ENCODE assay signal across 8 mouse cellular contexts in the genomic region with DNA sequence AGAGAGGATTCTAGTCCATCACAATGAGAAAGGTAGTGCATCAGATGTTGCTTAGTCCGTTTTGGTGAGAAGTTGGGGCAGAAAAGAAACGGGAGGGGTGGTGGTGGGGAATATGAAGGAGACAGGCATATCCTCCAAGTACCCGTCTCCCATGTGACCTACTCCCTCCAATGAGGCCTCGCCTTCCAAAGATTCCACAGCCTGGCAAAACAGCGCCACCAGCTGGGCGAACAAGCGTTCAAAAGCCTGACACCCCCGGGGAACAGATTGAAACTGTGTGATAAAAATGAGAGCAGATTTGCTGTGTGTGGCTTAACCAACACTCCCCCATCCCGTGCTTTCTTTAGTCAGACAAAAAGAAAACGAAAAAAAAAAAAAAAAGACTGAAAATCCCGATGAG. TPM values are rescaled to one million over a fixed set of nuclear protein-coding genes. Genes with fewer than 3 reads are reported as not detected.
DNase-seq lines count a peak whose midpoint lies in the region; ATAC-seq and TF ChIP-seq lines count a peak whose summit lies in the region.

No protein-coding gene starts in this region.

- no peaks in the 10 kb centered on the region for H3K27me3 ChIP-seq in forebrain, embryonic 10.5 days (ENCODE audit: poor library complexity, severe bottlenecking)
- H3K27me3 ChIP-seq in forebrain, embryonic 15.5 days = no peaks in the 10 kb centered on the region
- H3K27me3 ChIP-seq in heart, embryonic 14.5 days (ENCODE audit: control insufficient read depth, insufficient read depth, low read length) = no peaks in the 10 kb centered on the region
- no peaks in the 10 kb centered on the region for H3K27me3 ChIP-seq in liver, postnatal 0 days (ENCODE audit: insufficient read depth, low read length)
- H3K27me3 ChIP-seq in testis, adult 2 months (ENCODE audit: control insufficient read depth, insufficient read depth, low read length) = no peaks in the 10 kb centered on the region
- no peaks in the 10 kb centered on the region for H3K27me3 ChIP-seq in hindbrain, embryonic 10.5 days (ENCODE audit: insufficient read depth, poor library complexity, severe bottlenecking)

- no peak overlapping the region for H3K9ac ChIP-seq in forebrain, embryonic 15.5 days (replicated peaks)
- H3K9ac ChIP-seq in heart, embryonic 14.5 days (ENCODE audit: low read length) = peak overlapping the region; percentile 52; the same call in 1 of the 2 replicates
- H3K9ac ChIP-seq in liver, postnatal 0 days (replicated peaks) = no peak overlapping the region

- TF ChIP-seq EP300 in liver, postnatal 0 days (IDR thresholded peaks at IDR 0.05; ENCODE audit: low read depth) = no peak

- no peak for ATAC-seq in forebrain, embryonic 15.5 days (replicated peaks)
- ATAC-seq in heart, embryonic 14.5 days (ENCODE audit: insufficient number of reproducible peaks, insufficient read depth, low FRiP score, low read depth) = no peak
- peak; percentile 51; the same call in 1 of the 2 replicates for ATAC-seq in liver, postnatal 0 days

- no peak for TF ChIP-seq POLR2A in testis, adult 2 months (IDR thresholded peaks at IDR 0.05; ENCODE audit: control insufficient read depth, low read depth, low read length)

- no peak overlapping the region for H3K4me2 ChIP-seq in forebrain, embryonic 15.5 days (replicated peaks)
- H3K4me2 ChIP-seq in heart, embryonic 14.5 days (ENCODE audit: low read length) = no peak overlapping the region
- no peak overlapping the region for H3K4me2 ChIP-seq in liver, postnatal 0 days (ENCODE audit: low read depth, low read length)

- no peak overlapping the region for H3K4me3 ChIP-seq in forebrain, embryonic 10.5 days
- no peak overlapping the region for H3K4me3 ChIP-seq in forebrain, embryonic 15.5 days
- H3K4me3 ChIP-seq in heart, embryonic 14.5 days (ENCODE audit: control insufficient read depth in 1 of 2, insufficient read depth in 1 of 2, low read depth in 1 of 2, low read length in 2 of 2) = no peak overlapping the region
- no peak overlapping the region for H3K4me3 ChIP-seq in liver, postnatal 0 days (ENCODE audit: low read depth, low read length)
- no peak overlapping the region for H3K4me3 ChIP-seq in testis, adult 2 months (ENCODE audit: control insufficient read depth, low read depth, low read length)
- no peak overlapping the region for H3K4me3 ChIP-seq in hindbrain, embryonic 10.5 days

- H3K27ac ChIP-seq in forebrain, embryonic 10.5 days = 0 out of 2 replicates have a peak overlapping the region, but pooled peaks have one; percentile 35
- H3K27ac ChIP-seq in forebrain, embryonic 15.5 days (replicated peaks) = no peak overlapping the region
- H3K27ac ChIP-seq in heart, embryonic 14.5 days (replicated peaks in 1 of 2; ENCODE audit: control insufficient read depth in 1 of 2, insufficient read depth in 1 of 2, low read depth in 2 of 2, low read length in 2 of 2) = peak overlapping the region; percentile 89 to 94
- H3K27ac ChIP-seq in liver, postnatal 0 days (ENCODE audit: low read depth) = no peak overlapping the region
- no peak overlapping the region for H3K27ac ChIP-seq in testis, adult 2 months (ENCODE audit: control insufficient read depth, insufficient read depth, low read depth, low read length)
- no peak overlapping the region for H3K27ac ChIP-seq in hindbrain, embryonic 10.5 days

- TF ChIP-seq CTCF in liver, postnatal 0 days (IDR thresholded peaks at IDR 0.05; ENCODE audit: low read depth) = peak; percentile 66
- TF ChIP-seq CTCF in testis, adult 2 months (IDR thresholded peaks at IDR 0.05; ENCODE audit: control insufficient read depth, insufficient read depth, insufficient replicate concordance, low read depth, low read length) = peak; percentile 68; the same call in 1 of the 2 replicates

- H3K36me3 ChIP-seq in forebrain, embryonic 10.5 days (replicated peaks) = no peaks in the 10 kb centered on the region
- H3K36me3 ChIP-seq in forebrain, embryonic 15.5 days = no peaks in the 10 kb centered on the region
- H3K36me3 ChIP-seq in heart, embryonic 14.5 days (ENCODE audit: control insufficient read depth, insufficient read depth, low read length) = no peaks in the 10 kb centered on the region
- no peaks in the 10 kb centered on the region for H3K36me3 ChIP-seq in liver, postnatal 0 days (replicated peaks; ENCODE audit: insufficient read depth, low read length)
- H3K36me3 ChIP-seq in testis, adult 2 months (ENCODE audit: control insufficient read depth, insufficient read depth, low read length) = no peaks in the 10 kb centered on the region
- no peaks in the 10 kb centered on the region for H3K36me3 ChIP-seq in hindbrain, embryonic 10.5 days

- no peak for DNase-seq in forebrain, embryonic 10.5 days (ENCODE audit: extremely low spot score, low spot score)
- peak; percentile 9 for DNase-seq in thymus, postnatal 25 days
- no peak for DNase-seq in thymus, postnatal 14 days
- DNase-seq in liver, postnatal 0 days = peak; percentile 76
- DNase-seq in hindbrain, embryonic 10.5 days (ENCODE audit: low spot score) = no peak

- 82% methylated on average over 11 of the region's 11 CpGs for WGBS in forebrain, embryonic 10.5 days
- 80% methylated on average over 11 of the region's 11 CpGs for WGBS in forebrain, embryonic 15.5 days
- 58% methylated on average over 11 of the region's 11 CpGs for WGBS in heart, embryonic 14.5 days
- WGBS in liver, postnatal 0 days (ENCODE audit: insufficient replicate concordance) = 60% methylated on average over 11 of the region's 11 CpGs
- WGBS in hindbrain, embryonic 10.5 days = 79% methylated on average over 11 of the region's 11 CpGs

- peaks cover 27% of the 10 kb centered on the region for H3K4me1 ChIP-seq in forebrain, embryonic 10.5 days
- no peaks in the 10 kb centered on the region for H3K4me1 ChIP-seq in forebrain, embryonic 15.5 days
- H3K4me1 ChIP-seq in heart, embryonic 14.5 days (ENCODE audit: control insufficient read depth in 2 of 2, insufficient read depth in 2 of 2, low read length in 2 of 2) = peaks cover 38 to 83% of the 10 kb centered on the region in 2 experiments
- no peaks in the 10 kb centered on the region for H3K4me1 ChIP-seq in liver, postnatal 0 days (ENCODE audit: insufficient read depth)
- peaks cover 2% of the 10 kb centered on the region for H3K4me1 ChIP-seq in testis, adult 2 months (ENCODE audit: control insufficient read depth, insufficient read depth, low read length)
- H3K4me1 ChIP-seq in hindbrain, embryonic 10.5 days (replicated peaks) = peaks cover 16% of the 10 kb centered on the region

- H3K9me3 ChIP-seq in forebrain, embryonic 10.5 days = no peaks in the 10 kb centered on the region
- H3K9me3 ChIP-seq in forebrain, embryonic 15.5 days = no peaks in the 10 kb centered on the region
- no peaks in the 10 kb centered on the region for H3K9me3 ChIP-seq in heart, embryonic 14.5 days (ENCODE audit: control insufficient read depth, low read length)
- no peaks in the 10 kb centered on the region for H3K9me3 ChIP-seq in liver, postnatal 0 days (ENCODE audit: low read length)
- H3K9me3 ChIP-seq in hindbrain, embryonic 10.5 days = no peaks in the 10 kb centered on the region

RNA-seq across cellular contexts. Expression of a gene that starts 56.7 kb away (rescaled TPM):
- 0.47 and 0.52 TPM in 2 replicates for polyA plus RNA-seq in forebrain, embryonic 10.5 days (2016; fragmentation: Nextera tagmentation; extraction: Ambion mirVana)
- 0.18 and 0.28 TPM in 2 replicates for polyA plus RNA-seq in forebrain, embryonic 15.5 days (2015; fragmentation: Nextera tagmentation; extraction: Ambion mirVana)
- polyA plus RNA-seq in heart, embryonic 14.5 days (2014; fragmentation: Nextera tagmentation; extraction: Ambion mirVana) = 46.3 and 51.9 TPM in 2 replicates
- not detected in 2 replicates for polyA plus RNA-seq in liver, postnatal 0 days (2015; fragmentation: Nextera tagmentation; extraction: Ambion mirVana)
- polyA plus RNA-seq in testis, adult 2 months (2012; rRNA removed) = 18.9 and 27.0 TPM in 2 replicates
- polyA plus RNA-seq in hindbrain, embryonic 10.5 days (2016; fragmentation: Nextera tagmentation; extraction: Ambion mirVana) = 0.68 and 1.00 TPM in 2 replicates

Comparison
In these comparisons a context has a peak if more than half of its experiments do, and no peak if none do; other contexts are left out.
1. DNase-seq: peak in thymus, postnatal 25 days (single experiment) and liver, postnatal 0 days (single experiment); none in forebrain, embryonic 10.5 days (single experiment), thymus, postnatal 14 days (single experiment) and hindbrain, embryonic 10.5 days (single experiment).
2. H3K27ac ChIP-seq: peak in forebrain, embryonic 10.5 days (single experiment) and heart, embryonic 14.5 days (2 of 2); none in forebrain, embryonic 15.5 days (single experiment), liver, postnatal 0 days (single experiment), testis, adult 2 months (single experiment) and hindbrain, embryonic 10.5 days (single experiment).